Mouse (Mus musculus): ENCODE measurements around the gene Camk2b.
"Not testable (repeated sequence)": the region's sequence is repeated elsewhere in the genome, so short reads cannot be mapped to it uniquely, and the experiment has no call there.

GRCm38 (mm10) chr11:5931947-5932346, 134.2 kb downstream of the Camk2b start:
- peak; percentile 18; the same call in 1 of the 2 replicates for TF ChIP-seq CTCF (conservative IDR thresholded peaks at IDR 0.05; ENCODE audit: insufficient read depth, insufficient read length, low read depth, low read length)
- TF ChIP-seq POLR2A (IDR thresholded peaks at IDR 0.05; ENCODE audit: low read depth, low read length): not testable (repeated sequence)
